Mouse (Mus musculus) intestine, postnatal 0 days (tissue): ENCODE data around the gene Bach1. TPM values are rescaled to one million over a fixed set of nuclear protein-coding genes. Genes with fewer than 3 reads are reported as not detected.

Source experiments
- ATAC-seq: fragments of 200-750 bp; cut with Nextera tagmentation; 2 replicates; pipeline ENCODE4 v1.8.0; 2017; ENCODE audit warnings: mild to moderate bottlenecking, moderate TSS enrichment, moderate library complexity
- H3K27ac ChIP-seq: fragments of 300-500 bp; sonication (generic); 2 replicates; pipeline ENCODE4 v1.5.1; 2014; ENCODE audit warnings: mild to moderate bottlenecking, low read depth, low read length, moderate library complexity
- H3K27me3 ChIP-seq: fragments of 300-500 bp; sonication (generic); replicated peaks from 2 replicates; pipeline ENCODE4 v1.6.1; 2014; ENCODE audit warnings: low read length, mixed read lengths; ENCODE audit not compliant: control insufficient read depth, insufficient read depth
- H3K36me3 ChIP-seq: fragments of 300-500 bp; sonication (generic); 2 replicates; pipeline ENCODE4 v1.6.1; 2014; ENCODE audit warnings: mild to moderate bottlenecking, moderate library complexity; ENCODE audit not compliant: control insufficient read depth, insufficient read depth
- H3K4me1 ChIP-seq: fragments of 300-500 bp; sonication (generic); replicated peaks from 2 replicates; pipeline ENCODE4 v1.6.1; 2014; ENCODE audit warnings: antibody characterized with exemption, low read length, mixed read lengths; ENCODE audit not compliant: control insufficient read depth, insufficient read depth
- H3K4me2 ChIP-seq: fragments of 300-500 bp; sonication (generic); replicated peaks from 2 replicates; pipeline ENCODE4 v1.6.1; 2014; ENCODE audit warnings: low read depth, mild to moderate bottlenecking, moderate library complexity
- H3K4me3 ChIP-seq: fragments of 300-500 bp; sonication (generic); 2 replicates; pipeline ENCODE4 v1.5.1; 2014; ENCODE audit warnings: low read depth, low read length
- H3K9ac ChIP-seq: fragments of 300-500 bp; sonication (generic); 2 replicates; pipeline ENCODE4 v1.6.1; 2014; ENCODE audit warnings: mild to moderate bottlenecking, low read depth, low read length
- H3K9me3 ChIP-seq: fragments of 300-500 bp; sonication (generic); 2 replicates; pipeline ENCODE4 v1.6.1; 2016; ENCODE audit warnings: mixed run types; ENCODE audit not compliant: control insufficient read depth
- CTCF ChIP-seq: sonication (generic); IDR thresholded peaks from 2 replicates; pipeline ENCODE4 v1.5.1; 2016; ENCODE audit warnings: low read depth, mild to moderate bottlenecking, control low read depth, antibody characterized with exemption, moderate library complexity
- WGBS: fragments of 180-500 bp; shearing (Covaris S2); extraction: QIAGEN DNeasy Blood & Tissue Kit; methylation state at CpG from one replicate; pipeline ENCODE4 v1.1.7; 2014; 5-methylcytosine and 5-hydroxymethylcytosine counted together
- polyA plus RNA-seq: library from polyadenylated mRNA; unstranded; fragments of >200 nt; fragmentation: Nextera tagmentation; extraction: Ambion mirVana; gene quantifications from 2 replicates; pipeline ENCODE4 v1.2.1, GENCODE M21; 2015

Gene Bach1
- polyA plus RNA-seq, 1 experiment from 2014 or later: 21.3 TPM

- no peaks in the 10 kb centered on the region for H3K27me3 ChIP-seq
- H3K36me3 ChIP-seq: peaks cover 8% of the 10 kb centered on the region
- peak overlapping the region; percentile 17; the same call in 1 of the 2 replicates for H3K27ac ChIP-seq
- H3K4me1 ChIP-seq: no peaks in the 10 kb centered on the region
- H3K9me3 ChIP-seq: no peaks in the 10 kb centered on the region
- 57% methylated on average over 4 of the region's 4 CpGs for WGBS
- H3K9ac ChIP-seq: no peak overlapping the region
- H3K4me2 ChIP-seq: no peak overlapping the region
- no peak overlapping the region for H3K4me3 ChIP-seq
- peak; percentile 71 for ATAC-seq
- no peak for TF ChIP-seq CTCF
These were observed 36.2 kb downstream of the Bach1 start for GRCm38 (mm10) chr16:87734868-87735381.

- TF ChIP-seq CTCF: no peak
- Histone ChIP-seq H3K4me2 (no peak overlapping the region), H3K4me3 (no peak overlapping the region), H3K36me3 (no peaks in the 10 kb centered on the region), H3K9me3 (no peaks in the 10 kb centered on the region), H3K27ac (no peak overlapping the region), H3K4me1 (0 out of 2 replicates have a peak, but pooled peaks cover 8% of the 10 kb centered on the region), H3K9ac (no peak overlapping the region), H3K27me3 (no peaks in the 10 kb centered on the region)
- WGBS: 64% methylated on average over 11 of the region's 11 CpGs
- no peak for ATAC-seq
These were observed 37.4 kb downstream of the Bach1 start for GRCm38 (mm10) chr16:87736106-87736505.

- 0 out of 2 replicates have a peak, but pooled peaks cover 8% of the 10 kb centered on the region for H3K4me1 ChIP-seq
- no peak overlapping the region for H3K27ac ChIP-seq
- no peak overlapping the region for H3K4me3 ChIP-seq
- no peak overlapping the region for H3K9ac ChIP-seq
- H3K9me3 ChIP-seq: no peaks in the 10 kb centered on the region
- TF ChIP-seq CTCF: no peak
- 62% methylated on average over 8 of the region's 8 CpGs for WGBS
- no peaks in the 10 kb centered on the region for H3K36me3 ChIP-seq
- H3K27me3 ChIP-seq: no peaks in the 10 kb centered on the region
- no peak overlapping the region for H3K4me2 ChIP-seq
- no peak for ATAC-seq
These were observed 38.6 kb downstream of the Bach1 start for GRCm38 (mm10) chr16:87737296-87737695.

GRCm38 (mm10) chr16:87737842-87738639 is 39.3 kb downstream of the Bach1 start:
- 77% methylated on average over 20 of the region's 21 CpGs for WGBS
- no peaks in the 10 kb centered on the region for H3K27me3 ChIP-seq
- H3K27ac ChIP-seq: no peak overlapping the region
- 0 out of 2 replicates have a peak, but pooled peaks cover 8% of the 10 kb centered on the region for H3K4me1 ChIP-seq
- H3K4me2 ChIP-seq: no peak overlapping the region
- TF ChIP-seq CTCF: no peak
- H3K9me3 ChIP-seq: no peaks in the 10 kb centered on the region
- no peaks in the 10 kb centered on the region for H3K36me3 ChIP-seq
- H3K4me3 ChIP-seq: no peak overlapping the region
- no peak overlapping the region for H3K9ac ChIP-seq
- ATAC-seq: no peak

- Histone ChIP-seq H3K4me3 (no peak overlapping the region), H3K9me3 (no peaks in the 10 kb centered on the region), H3K4me1 (0 out of 2 replicates have a peak, but pooled peaks cover 8% of the 10 kb centered on the region), H3K27ac (peak overlapping the region; percentile 67), H3K27me3 (no peaks in the 10 kb centered on the region), H3K9ac (no peak overlapping the region), H3K4me2 (no peak overlapping the region; the same call in 1 of the 2 replicates), H3K36me3 (no peaks in the 10 kb centered on the region)
- ATAC-seq: peak; percentile 99
- peak; percentile 60 for TF ChIP-seq CTCF
- 39% methylated on average over 9 of the region's 9 CpGs for WGBS
These were observed 42.4 kb downstream of the Bach1 start for GRCm38 (mm10) chr16:87741034-87741715.

- no peak for TF ChIP-seq CTCF
- WGBS: 85% methylated on average over 3 of the region's 3 CpGs
- H3K27me3 ChIP-seq: no peaks in the 10 kb centered on the region
These were observed 44.9 kb downstream of the Bach1 start for GRCm38 (mm10) chr16:87743661-87744060.

More at GRCm38 (mm10) chr16:87743661-87744060, 44.9 kb downstream of the Bach1 start:
- H3K9ac ChIP-seq: no peak overlapping the region
- H3K4me1 ChIP-seq: 0 out of 2 replicates have a peak, but pooled peaks cover 8% of the 10 kb centered on the region
- no peak for ATAC-seq
- H3K4me3 ChIP-seq: no peak overlapping the region
- H3K4me2 ChIP-seq: no peak overlapping the region
- no peaks in the 10 kb centered on the region for H3K36me3 ChIP-seq
- no peaks in the 10 kb centered on the region for H3K9me3 ChIP-seq
- no peak overlapping the region for H3K27ac ChIP-seq
